Mouse (Mus musculus) cerebral cortex, adult 2 months (tissue): ENCODE measurements around the gene Nphs1.

Experiments
- WGBS: fragments of 180-500 bp; shearing (Covaris S2); methylation state at CpG from one replicate; pipeline ENCODE4 v1.1.7; 2018; 5-methylcytosine and 5-hydroxymethylcytosine counted together

The Nphs1 gene

DNA sequence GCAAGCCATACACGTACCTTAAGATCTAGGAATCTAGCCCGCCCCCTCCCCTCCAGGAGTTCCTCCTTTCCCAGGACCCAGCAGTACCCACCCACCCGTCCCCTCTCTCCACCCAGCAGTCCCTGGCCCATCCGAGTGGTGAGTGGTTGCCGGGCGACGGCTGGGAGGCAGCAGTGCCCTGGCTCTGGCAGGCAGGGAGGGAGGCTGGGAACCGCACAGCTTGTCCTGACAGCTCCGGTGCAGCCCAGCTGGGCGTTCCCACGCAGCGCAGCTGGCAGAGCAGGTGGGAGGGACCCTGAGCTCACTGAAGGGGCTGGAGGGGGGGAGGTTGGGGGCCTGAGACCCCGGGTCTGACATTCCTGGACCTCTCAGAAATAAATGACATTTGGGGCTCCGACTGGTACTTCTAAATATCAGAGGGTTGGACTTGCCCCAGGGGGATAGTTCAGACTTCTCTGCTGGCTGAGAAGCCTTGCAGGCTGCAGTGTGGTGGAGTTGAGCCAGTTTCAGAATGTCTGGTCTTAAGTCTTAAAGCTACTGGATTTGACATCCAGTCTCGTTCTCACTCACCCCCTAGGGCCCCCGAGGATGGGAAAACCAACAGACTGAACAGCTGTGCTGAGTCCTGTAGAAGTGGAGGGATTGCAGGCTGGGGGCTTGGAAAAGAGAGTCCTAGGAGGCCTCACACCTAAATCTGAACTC lies at the start of gene Nphs1, which contains the start of gene Kirrel2:
TSS of gene Nphs1 (plus strand) at position 687 of the 702 bp plus-strand sequence.
TSS of gene Kirrel2 (minus strand) at position 62 of the 702 bp plus-strand sequence.
- 2% methylated on average over 16 of the region's 16 CpGs for WGBS

DNA sequence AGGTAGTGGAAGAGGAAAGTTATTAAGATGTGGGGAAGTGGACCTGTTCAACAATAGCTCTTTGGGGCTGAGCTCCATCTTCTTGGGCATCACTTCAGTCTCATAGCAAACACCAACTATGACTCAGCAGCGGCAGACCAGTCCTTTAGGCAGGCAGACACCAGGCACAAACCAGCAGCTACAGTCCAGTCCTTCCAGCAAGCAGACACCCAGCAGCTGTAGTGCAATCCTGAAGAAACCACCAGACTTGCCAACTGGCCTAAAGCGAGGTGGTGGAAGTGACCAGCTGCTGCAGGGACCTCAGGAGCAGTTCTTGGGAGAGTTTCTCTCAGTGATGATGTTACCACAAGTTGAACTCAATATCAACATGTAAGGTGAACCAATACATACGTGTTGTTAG lies 49.5 kb upstream of the Nphs1 start:
- 77% methylated on average over 3 of the region's 3 CpGs for WGBS

GRCm38 (mm10) chr7:30409789-30410188 lies 48.3 kb upstream of the Nphs1 start:
- 86% methylated on average over 2 of the region's 2 CpGs for WGBS

- 91% methylated on average over 3 of the region's 3 CpGs for WGBS
Measured at GRCm38 (mm10) chr7:30411023-30411422, 47.1 kb upstream of the Nphs1 start.

DNA sequence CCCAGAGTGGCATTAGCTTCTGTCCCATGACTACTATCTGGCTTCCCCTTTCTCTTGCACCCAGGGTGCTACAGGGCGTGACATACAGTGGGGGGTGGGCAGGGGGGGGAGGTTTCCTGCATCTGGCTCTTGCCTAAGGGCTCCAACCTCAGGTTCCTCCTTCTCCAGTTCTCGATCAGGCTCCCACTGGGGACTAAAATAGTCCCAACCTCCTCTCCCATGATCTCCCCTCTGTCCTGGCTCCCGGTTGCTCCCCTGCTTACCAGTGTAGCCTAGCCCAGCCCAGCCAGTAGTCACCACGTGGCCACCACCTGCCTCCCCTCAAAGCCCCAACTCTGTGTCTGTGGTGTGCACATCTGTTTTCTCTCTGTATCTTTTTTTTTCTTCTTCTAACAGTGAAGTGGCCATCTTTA lies 45.4 kb upstream of the Nphs1 start:
- WGBS = 52% methylated on average over 4 of the region's 4 CpGs

GRCm38 (mm10) chr7:30413596-30413995 lies 44.5 kb upstream of the Nphs1 start, which contains the start of gene Tyrobp:
Tyrobp (plus strand) TSS chr7:30413760.
- 70% methylated on average over 5 of the region's 5 CpGs for WGBS

DNA sequence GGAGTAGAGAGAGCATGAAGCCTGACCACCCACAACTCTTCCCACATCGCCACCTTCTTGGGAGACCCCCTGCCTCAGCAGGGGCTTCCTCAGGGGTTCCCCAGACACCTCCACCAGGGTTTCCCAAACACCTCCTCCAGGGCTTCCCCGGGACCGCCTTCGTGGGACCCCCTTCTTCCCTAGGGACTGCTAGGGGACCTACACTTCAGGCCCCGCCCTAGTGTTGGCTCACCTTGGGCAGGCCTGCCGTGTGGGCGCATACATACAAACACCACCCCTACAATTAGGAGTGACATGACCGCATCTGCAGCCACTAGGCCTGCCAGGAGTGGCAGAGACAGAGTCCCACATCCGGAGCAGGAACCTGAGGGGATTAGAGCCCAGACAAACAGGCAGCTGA lies 40.3 kb upstream of the Nphs1 start:
- 80% methylated on average over 9 of the region's 9 CpGs for WGBS

GRCm38 (mm10) chr7:30419561-30420499 lies 38.3 kb upstream of the Nphs1 start, which contains the start of gene Hcst:
Hcst (minus strand) TSS chr7:30419854.
- WGBS = 52% methylated on average over 10 of the region's 10 CpGs

DNA sequence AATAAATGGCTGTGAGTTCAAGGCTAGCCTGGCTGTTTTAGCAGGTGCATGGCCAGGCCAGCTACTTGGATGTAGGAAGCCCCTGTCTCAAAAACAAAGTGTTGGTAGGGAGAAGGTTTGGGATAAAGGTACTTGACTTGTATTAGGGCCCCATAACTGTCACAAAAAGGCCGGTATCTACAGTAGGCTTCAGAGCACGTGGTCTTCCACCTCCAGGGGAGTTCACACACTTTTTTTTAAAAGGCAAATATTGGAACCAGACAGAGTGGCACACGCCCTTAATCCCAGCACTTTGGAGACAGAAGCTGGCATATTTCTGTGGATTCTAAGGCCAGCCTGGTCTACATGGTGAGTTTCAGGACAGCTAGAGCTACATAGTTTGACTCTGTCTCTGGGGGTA lies 37.4 kb upstream of the Nphs1 start:
- WGBS = 85% methylated on average over 3 of the region's 3 CpGs

- 7% methylated on average over 31 of the region's 31 CpGs for WGBS
Measured at GRCm38 (mm10) chr7:30421175-30421889, 36.8 kb upstream of the Nphs1 start, which contains the start of gene Nfkbid. Nfkbid (plus strand) TSS chr7:30421732.

GRCm38 (mm10) chr7:30421890-30422435 lies 36.2 kb upstream of the Nphs1 start:
- WGBS = under 1% methylated on average over 45 of the region's 45 CpGs

DNA sequence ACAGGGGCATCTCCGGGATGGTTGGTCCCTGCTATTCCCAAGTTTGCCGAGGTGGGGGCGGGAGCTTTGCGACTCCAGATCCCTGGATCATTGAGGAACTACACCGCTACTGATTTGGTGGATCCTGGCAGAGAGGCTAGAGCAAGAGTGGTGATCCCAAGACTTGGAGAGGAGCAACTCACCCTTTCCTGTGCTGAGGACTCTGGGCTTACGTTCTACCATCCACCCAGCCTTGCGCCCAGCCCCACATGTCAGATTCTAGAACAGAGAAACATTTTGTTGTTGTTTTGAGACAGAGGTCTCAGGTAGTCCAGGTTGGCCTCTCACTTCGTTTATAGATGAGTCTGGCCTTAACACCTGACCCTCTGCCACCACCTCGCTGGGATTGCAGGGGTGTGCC lies 35.6 kb upstream of the Nphs1 start:
- WGBS = 6% methylated on average over 9 of the region's 9 CpGs

DNA sequence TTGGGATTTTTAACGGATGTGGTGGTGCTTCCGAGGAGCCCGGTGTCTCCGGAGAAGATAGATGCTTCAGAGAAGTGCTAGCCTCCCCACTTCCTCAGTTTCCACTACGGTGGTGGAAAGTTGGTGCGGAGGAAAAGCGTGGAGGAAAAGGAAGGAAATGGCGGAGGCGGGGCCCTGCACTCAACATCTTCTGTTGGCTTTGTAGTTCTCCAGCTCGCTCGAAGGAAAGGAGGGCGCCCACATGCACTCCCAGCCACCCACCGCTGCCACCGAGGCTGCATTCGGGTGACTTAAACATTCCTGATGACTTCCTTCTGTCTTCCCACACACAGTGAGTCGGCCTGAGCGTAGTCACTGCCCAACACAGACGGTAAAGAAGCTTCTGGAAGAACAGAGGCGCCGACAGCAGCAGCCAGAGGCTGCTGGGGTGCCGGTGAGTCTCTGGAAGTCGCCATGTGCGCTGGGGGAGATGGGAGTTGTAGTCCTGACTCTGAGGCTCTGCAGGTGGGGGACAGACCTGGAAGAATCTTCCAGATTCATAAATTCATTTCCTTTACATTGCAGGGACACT lies 35.0 kb upstream of the Nphs1 start:
- WGBS = 25% methylated on average over 23 of the region's 23 CpGs

DNA sequence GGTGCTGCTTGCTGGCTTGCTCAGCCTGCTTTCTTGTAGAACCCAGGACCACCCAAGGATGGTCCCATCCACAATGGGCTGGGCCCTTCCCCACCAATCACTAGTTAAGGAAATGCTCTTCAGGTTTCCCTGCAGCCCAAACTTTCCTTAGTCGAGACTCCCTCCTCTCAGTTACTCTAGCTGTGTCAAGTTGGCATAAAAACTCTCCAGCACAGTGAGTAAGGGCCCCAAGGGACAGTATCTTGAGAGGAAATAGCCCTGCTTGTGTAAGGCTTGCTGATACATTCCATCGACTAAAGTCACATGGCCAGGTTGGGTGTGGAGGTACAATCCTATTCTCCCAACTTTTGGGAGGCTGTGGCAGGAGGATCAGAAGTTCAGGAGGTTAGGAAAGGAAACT lies 27.9 kb upstream of the Nphs1 start:
- 55% methylated on average over 2 of the region's 2 CpGs for WGBS

GRCm38 (mm10) chr7:30431793-30432192 lies 26.3 kb upstream of the Nphs1 start:
- 2% methylated on average over 3 of the region's 3 CpGs for WGBS

GRCm38 (mm10) chr7:30434238-30434637 lies 23.9 kb upstream of the Nphs1 start:
- WGBS = 14% methylated on average over 10 of the region's 10 CpGs

DNA sequence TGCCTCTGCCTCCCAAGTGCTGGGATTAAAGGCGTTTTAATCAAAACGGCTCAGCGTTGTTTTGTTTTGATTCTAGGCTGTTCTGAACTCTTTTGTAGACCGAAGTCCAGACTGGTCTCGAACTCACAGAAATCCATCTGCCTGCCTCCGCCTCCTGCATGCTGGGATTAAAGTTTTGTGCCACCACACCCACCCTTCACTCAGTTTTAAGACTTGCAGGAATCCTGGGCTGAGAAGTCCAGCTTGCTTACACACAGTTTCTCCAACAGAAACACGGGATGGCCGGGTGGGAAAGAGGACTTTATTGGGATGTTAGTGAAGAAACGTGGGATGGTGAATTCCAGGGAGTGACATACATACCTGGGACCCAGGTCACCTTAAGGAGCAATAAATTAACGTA lies 23.4 kb upstream of the Nphs1 start:
- 71% methylated on average over 10 of the region's 10 CpGs for WGBS

DNA sequence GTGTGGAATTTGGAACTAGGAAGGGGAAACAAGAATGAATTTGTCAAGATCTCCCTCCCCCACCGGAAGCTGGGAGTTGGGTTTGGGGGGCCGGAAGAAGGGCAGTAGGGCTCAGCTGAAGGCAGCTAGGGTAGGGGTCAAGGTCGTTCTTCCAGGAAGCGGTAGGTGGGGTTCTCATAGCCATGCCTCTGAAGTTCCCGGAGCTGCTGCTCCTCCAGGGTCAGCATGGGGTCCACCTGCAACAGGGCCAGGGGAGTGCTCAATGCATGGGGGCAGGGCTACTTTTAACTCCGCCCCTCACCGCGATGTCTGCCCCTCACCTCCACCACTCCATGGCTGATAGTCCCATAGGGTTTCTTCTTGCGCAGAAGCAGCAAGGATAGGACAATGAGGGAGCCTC lies 23.0 kb upstream of the Nphs1 start:
- WGBS = 61% methylated on average over 9 of the region's 9 CpGs

DNA sequence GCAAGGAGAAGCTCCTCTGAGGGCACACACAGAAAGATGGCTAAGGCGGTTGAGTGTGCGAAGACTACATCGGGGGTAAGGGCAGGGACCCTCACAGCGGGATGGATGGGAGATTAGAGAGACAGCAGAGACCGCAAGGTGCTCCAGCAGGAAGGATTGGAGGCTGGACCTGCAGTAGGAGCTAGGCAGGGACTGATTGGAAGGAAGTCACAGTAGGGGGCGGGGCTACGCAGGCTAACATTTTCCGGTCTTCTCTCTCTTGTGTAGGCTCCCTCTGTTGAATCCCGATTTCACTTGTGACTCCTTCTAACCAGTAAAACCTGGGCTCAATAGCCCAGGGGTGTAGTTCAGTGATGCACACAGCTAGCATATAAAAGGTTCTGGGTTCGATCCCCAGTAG lies 21.2 kb upstream of the Nphs1 start:
- 31% methylated on average over 10 of the region's 10 CpGs for WGBS

GRCm38 (mm10) chr7:30439734-30440133 lies 18.4 kb upstream of the Nphs1 start:
- 72% methylated on average over 13 of the region's 13 CpGs for WGBS

DNA sequence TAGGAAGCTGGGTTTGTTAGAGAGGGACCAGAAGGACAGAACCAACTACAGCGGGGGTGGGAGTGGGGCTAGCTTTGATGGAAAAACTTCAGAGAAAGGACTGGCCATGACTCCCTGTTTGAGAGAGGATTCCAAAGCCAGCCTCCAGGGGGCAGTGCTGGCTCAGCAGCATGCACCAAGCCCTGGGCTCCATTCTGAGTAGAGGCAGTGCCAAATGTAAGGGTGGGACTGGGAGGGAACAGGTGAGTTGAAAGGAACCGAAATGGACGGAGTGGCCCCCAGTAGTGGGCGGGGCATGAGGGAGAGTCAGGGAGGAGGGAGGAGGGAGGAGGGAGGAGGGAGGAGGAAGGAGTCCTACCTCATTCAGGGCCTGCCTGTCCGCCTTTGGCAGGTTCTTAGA lies 17.4 kb upstream of the Nphs1 start:
- WGBS = 17% methylated on average over 5 of the region's 5 CpGs
